Mouse (Mus musculus) neural tube, embryonic 14.5 days (tissue): Measurements from ENCODE around the gene E2f3. TPM values are rescaled to one million over a fixed set of nuclear protein-coding genes. Genes with fewer than 3 reads are reported as not detected.

ENCODE experiments used
- ATAC-seq: fragments of 200-750 bp; cut with Nextera tagmentation; 2 replicates; pipeline ENCODE4 v1.8.0; 2017; ENCODE audit warnings: low read depth, mild to moderate bottlenecking, moderate TSS enrichment, moderate library complexity
- H3K27ac ChIP-seq: fragments of 300-500 bp; sonication (generic); 2 replicates; pipeline ENCODE4 v1.5.1; 2014; ENCODE audit warnings: low read depth, mild to moderate bottlenecking, control low read depth, low read length, moderate library complexity, mixed read lengths
- H3K27me3 ChIP-seq: fragments of 300-500 bp; sonication (generic); 2 replicates; pipeline ENCODE4 v1.6.1; 2014; ENCODE audit warnings: low read length; ENCODE audit not compliant: control insufficient read depth, insufficient read depth
- H3K36me3 ChIP-seq: fragments of 300-500 bp; sonication (generic); 2 replicates; pipeline ENCODE4 v1.6.1; 2014; ENCODE audit warnings: low read length, mixed read lengths; ENCODE audit not compliant: control insufficient read depth, insufficient read depth
- H3K4me1 ChIP-seq: fragments of 300-500 bp; sonication (generic); 2 replicates; pipeline ENCODE4 v1.6.1; 2014; ENCODE audit warnings: low read length; ENCODE audit not compliant: control insufficient read depth, insufficient read depth
- H3K4me2 ChIP-seq: fragments of 300-500 bp; sonication (generic); 2 replicates; pipeline ENCODE4 v1.6.1; 2014; ENCODE audit warnings: mild to moderate bottlenecking, low read depth, low read length, control low read depth
- H3K4me3 ChIP-seq: fragments of 300-500 bp; sonication (generic); 2 replicates; pipeline ENCODE4 v1.5.1; 2014; ENCODE audit warnings: low read depth, low read length, control low read depth, mixed read lengths
- H3K9ac ChIP-seq: fragments of 300-500 bp; sonication (generic); replicated peaks from 2 replicates; pipeline ENCODE4 v1.6.1; 2014; ENCODE audit warnings: low read depth, mild to moderate bottlenecking, control low read depth, low read length, mixed read lengths
- H3K9me3 ChIP-seq: fragments of 300-500 bp; sonication (generic); 2 replicates; pipeline ENCODE4 v1.6.1; 2016; ENCODE audit warnings: low read length; ENCODE audit not compliant: control insufficient read depth
- WGBS: fragments of 180-500 bp; shearing (Covaris S2); extraction: QIAGEN DNeasy Blood & Tissue Kit; methylation state at CpG from one replicate; pipeline ENCODE4 v1.1.7; 2014; 5-methylcytosine and 5-hydroxymethylcytosine counted together
- polyA plus RNA-seq: library from polyadenylated mRNA; unstranded; fragments of >200 nt; fragmentation: Nextera tagmentation; extraction: Ambion mirVana; gene quantifications from 2 replicates; pipeline ENCODE4 v1.2.1, GENCODE M21; 2014

E2f3 gene
- polyA plus RNA-seq, 1 experiment from 2014 or later = 3.3 TPM

DNA sequence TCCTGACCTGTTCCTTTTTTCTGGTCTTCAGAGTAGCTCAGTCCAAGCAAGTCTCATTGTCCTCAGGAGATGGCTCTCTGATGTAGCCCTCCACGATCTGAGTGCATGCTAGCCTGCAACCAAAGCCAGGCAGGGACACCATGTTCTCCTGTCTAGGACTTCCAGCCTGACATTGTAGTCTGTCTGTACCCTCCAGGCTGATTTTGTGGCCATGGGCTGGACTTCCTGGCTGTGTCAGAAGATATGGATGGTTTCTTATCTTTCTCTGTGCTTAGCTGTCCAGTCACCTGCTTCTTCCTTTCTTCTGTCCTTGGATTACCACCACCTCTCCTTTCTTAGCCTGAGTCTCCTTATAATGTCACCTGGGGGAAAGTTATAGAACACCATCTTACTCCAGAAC, 83.2 kb downstream of the E2f3 start:
- H3K36me3 ChIP-seq = no peaks in the 10 kb centered on the region
- WGBS = 80% methylated on average over 1 of the region's 1 CpGs
- no peak overlapping the region for H3K4me2 ChIP-seq
- H3K4me3 ChIP-seq = no peak overlapping the region
- H3K27ac ChIP-seq = no peak overlapping the region
- peaks cover 4% of the 10 kb centered on the region for H3K9me3 ChIP-seq
- no peak overlapping the region for H3K9ac ChIP-seq
- no peaks in the 10 kb centered on the region for H3K4me1 ChIP-seq
- no peaks in the 10 kb centered on the region for H3K27me3 ChIP-seq
- ATAC-seq = no peak

DNA sequence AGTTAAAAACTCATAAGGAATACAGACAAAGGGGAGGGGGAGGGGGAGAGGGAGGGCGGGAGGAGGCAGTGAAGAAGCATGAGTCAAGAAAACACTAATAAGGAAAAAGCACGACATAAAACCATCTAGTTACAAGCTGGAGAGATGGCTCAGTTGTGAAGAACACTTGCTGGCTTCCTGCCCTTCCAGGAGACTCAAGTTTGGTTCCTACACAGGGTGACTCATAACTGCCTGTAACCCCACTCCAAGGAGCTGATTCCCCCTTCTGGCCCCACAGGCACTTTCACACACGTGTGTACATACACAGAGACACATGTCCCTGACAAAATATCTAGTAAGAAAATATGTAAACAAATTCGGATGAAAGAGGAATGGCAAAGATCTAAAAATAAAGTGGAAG, 84.2 kb downstream of the E2f3 start:
- Histone ChIP-seq H3K27me3 (no peaks in the 10 kb centered on the region), H3K27ac (no peak overlapping the region), H3K9me3 (peaks cover 4% of the 10 kb centered on the region), H3K4me3 (no peak overlapping the region), H3K36me3 (no peaks in the 10 kb centered on the region), H3K4me1 (no peaks in the 10 kb centered on the region), H3K4me2 (no peak overlapping the region), H3K9ac (no peak overlapping the region)
- ATAC-seq = no peak
- 81% methylated on average over 4 of the region's 4 CpGs for WGBS

GRCm38 (mm10) chr13:29866780-29867179, 119.1 kb downstream of the E2f3 start:
- Histone ChIP-seq H3K4me2 (no peak overlapping the region), H3K9ac (no peak overlapping the region), H3K4me1 (no peaks in the 10 kb centered on the region), H3K9me3 (no peaks in the 10 kb centered on the region), H3K27me3 (no peaks in the 10 kb centered on the region), H3K36me3 (no peaks in the 10 kb centered on the region), H3K27ac (no peak overlapping the region), H3K4me3 (no peak overlapping the region)
- 94% methylated on average over 3 of the region's 3 CpGs for WGBS
- ATAC-seq = no peak

- WGBS = 70% methylated on average over 6 of the region's 6 CpGs
- Histone ChIP-seq H3K4me3 (no peak overlapping the region), H3K27ac (no peak overlapping the region), H3K36me3 (no peaks in the 10 kb centered on the region), H3K4me1 (no peaks in the 10 kb centered on the region), H3K4me2 (no peak overlapping the region), H3K9me3 (no peaks in the 10 kb centered on the region), H3K27me3 (no peaks in the 10 kb centered on the region), H3K9ac (no peak overlapping the region)
- ATAC-seq = no peak
Observed at GRCm38 (mm10) chr13:29864331-29864730, 121.5 kb downstream of the E2f3 start.

GRCm38 (mm10) chr13:29860087-29860486, 125.8 kb downstream of the E2f3 start:
- Histone ChIP-seq H3K27ac (no peak overlapping the region), H3K4me2 (no peak overlapping the region), H3K9me3 (no peaks in the 10 kb centered on the region), H3K9ac (no peak overlapping the region), H3K4me1 (no peaks in the 10 kb centered on the region), H3K36me3 (no peaks in the 10 kb centered on the region), H3K27me3 (no peaks in the 10 kb centered on the region), H3K4me3 (no peak overlapping the region)
- 83% methylated on average over 2 of the region's 2 CpGs for WGBS
- ATAC-seq = no peak

GRCm38 (mm10) chr13:29857436-29857835, 128.4 kb downstream of the E2f3 start:
- Histone ChIP-seq H3K4me3 (no peak overlapping the region), H3K4me1 (peaks cover 3% of the 10 kb centered on the region; the same call in 1 of the 2 replicates), H3K27ac (no peak overlapping the region), H3K36me3 (no peaks in the 10 kb centered on the region), H3K27me3 (no peaks in the 10 kb centered on the region), H3K9ac (no peak overlapping the region), H3K4me2 (no peak overlapping the region), H3K9me3 (no peaks in the 10 kb centered on the region)
- WGBS = 24% methylated on average over 4 of the region's 4 CpGs
- ATAC-seq = peak; percentile 62; the same call in 1 of the 2 replicates

Other genes with a start within 250 kb of the E2f3 start
- 21.1 and 24.0 TPM in 2 replicates for gene Cdkal1, start 130.4 kb downstream of the E2f3 start, polyA plus RNA-seq
- gene Mboat1, start 150.4 kb upstream of the E2f3 start, polyA plus RNA-seq = 1.4 and 2.3 TPM in 2 replicates